Mouse (Mus musculus) stomach, postnatal 0 days (tissue): ENCODE data around the gene Ednra.

Experiments used
- CTCF ChIP-seq: IDR thresholded peaks from 2 replicates; pipeline ENCODE4 v1.5.1; 2016; ENCODE audit warnings: antibody characterized with exemption, low read depth, mild to moderate bottlenecking, moderate library complexity
- EP300 ChIP-seq: optimal IDR thresholded peaks from 2 replicates; pipeline ENCODE3; 2016; ENCODE audit warnings: antibody characterized with exemption

DNA sequence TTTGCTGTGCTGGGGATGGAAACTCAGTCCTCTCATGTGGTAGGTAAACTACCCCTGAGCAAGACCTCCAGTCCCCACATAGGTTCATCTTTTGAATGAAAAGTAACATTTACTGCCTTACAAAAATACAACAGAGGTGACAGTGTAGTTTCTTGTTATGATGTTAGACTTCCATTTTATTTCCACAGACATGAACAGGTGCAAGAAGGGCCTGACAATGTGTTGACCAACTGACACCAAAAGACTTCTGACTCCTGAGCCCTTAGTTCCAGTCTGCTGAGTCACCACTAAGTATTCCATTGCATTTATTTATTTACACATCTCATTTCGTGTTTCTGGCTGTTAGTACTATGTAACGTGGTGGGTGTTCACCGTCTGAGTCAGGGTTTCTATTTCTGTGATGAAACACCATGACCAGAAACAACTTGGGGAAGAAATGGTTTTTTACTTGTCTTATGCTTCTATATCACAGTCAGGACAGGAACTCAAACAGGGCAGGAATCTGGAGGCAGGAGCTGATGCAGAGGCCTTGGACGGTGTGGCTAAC, 64.7 kb downstream of the Ednra start:
- TF ChIP-seq CTCF (no peak), EP300 (no peak)
